Mouse (Mus musculus): ENCODE measurements around the gene Rere. TPM values are rescaled to one million over a fixed set of nuclear protein-coding genes. Genes with fewer than 3 reads are reported as not detected.
"Not testable (repeated sequence)": the region's sequence is repeated elsewhere in the genome, so short reads cannot be mapped to it uniquely, and the experiment has no call there.

Rere gene
- polyA plus RNA-seq, 1 experiment from 2014 or later, result 28.4 TPM

DNA sequence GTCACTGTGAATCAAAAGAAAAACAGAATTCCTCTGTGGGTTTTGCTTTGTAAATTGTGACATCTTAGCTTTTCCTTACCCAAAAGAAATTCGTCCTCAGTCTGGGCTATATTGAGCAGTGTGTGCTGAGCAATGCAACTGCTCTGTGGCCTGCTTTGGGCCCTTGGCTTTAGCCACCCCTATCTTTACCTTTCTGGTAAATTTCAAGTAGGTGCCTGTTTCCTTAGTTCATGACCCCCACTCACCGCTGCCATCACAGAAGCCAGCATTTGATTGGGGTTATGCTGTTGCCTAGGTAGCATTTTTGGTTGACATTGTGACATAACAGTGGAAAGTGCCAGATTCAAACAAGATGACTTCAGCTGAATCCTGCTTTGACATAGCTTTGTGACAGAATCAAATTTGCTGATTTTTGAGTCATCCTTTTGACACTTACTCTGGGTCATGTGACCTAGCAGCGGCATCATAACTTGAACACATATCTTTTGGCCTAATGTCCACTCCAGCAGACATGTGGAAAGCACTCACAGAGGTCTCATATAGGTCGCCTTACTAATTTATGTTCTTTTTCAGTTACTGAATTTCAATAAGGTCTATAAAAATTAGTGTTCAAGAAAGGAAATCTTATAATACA is 192.1 kb downstream of the Rere start:
- H3K4me2 ChIP-seq (replicated peaks), result no peak overlapping the region
- H3K27ac ChIP-seq, result no peak overlapping the region
- H3K4me3 ChIP-seq (replicated peaks), result no peak overlapping the region
- H3K36me3 ChIP-seq, result peaks cover 13% of the 10 kb centered on the region; the same call in 1 of the 2 replicates
- ATAC-seq, result no peak
- 87% methylated on average over 4 of the region's 4 CpGs for WGBS
- H3K27me3 ChIP-seq (replicated peaks), result no peaks in the 10 kb centered on the region
- no peaks in the 10 kb centered on the region for H3K9me3 ChIP-seq
- H3K4me1 ChIP-seq (replicated peaks), result no peaks in the 10 kb centered on the region
- no peak overlapping the region for H3K9ac ChIP-seq

DNA sequence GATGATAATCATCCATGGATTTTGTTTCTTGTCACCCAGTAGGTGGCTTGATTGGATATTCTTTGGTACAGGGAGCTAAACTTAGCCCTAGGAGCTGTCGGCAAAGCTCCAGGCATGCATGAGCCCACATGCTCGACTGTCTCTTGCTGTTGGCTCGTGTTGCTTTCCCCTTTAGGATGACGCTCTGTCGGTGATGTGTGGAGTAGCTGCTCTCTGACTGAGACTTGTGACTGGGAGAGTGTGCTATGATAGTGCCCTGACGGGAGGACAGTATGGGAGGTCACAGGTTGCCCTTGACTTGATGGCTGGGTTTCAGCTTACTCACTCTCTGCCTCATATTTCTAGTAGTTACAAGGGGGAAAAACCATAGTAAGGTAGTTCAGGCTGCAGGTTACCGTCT is 192.6 kb downstream of the Rere start:
- Histone ChIP-seq H3K27ac (no peak overlapping the region), H3K4me3 (replicated peaks) (no peak overlapping the region), H3K4me2 (replicated peaks) (no peak overlapping the region), H3K9ac (no peak overlapping the region), H3K36me3 (peaks cover 13% of the 10 kb centered on the region; the same call in 1 of the 2 replicates), H3K27me3 (replicated peaks) (no peaks in the 10 kb centered on the region), H3K9me3 (no peaks in the 10 kb centered on the region), H3K4me1 (replicated peaks) (no peaks in the 10 kb centered on the region)
- no peak for ATAC-seq
- WGBS, result 88% methylated on average over 7 of the region's 7 CpGs

DNA sequence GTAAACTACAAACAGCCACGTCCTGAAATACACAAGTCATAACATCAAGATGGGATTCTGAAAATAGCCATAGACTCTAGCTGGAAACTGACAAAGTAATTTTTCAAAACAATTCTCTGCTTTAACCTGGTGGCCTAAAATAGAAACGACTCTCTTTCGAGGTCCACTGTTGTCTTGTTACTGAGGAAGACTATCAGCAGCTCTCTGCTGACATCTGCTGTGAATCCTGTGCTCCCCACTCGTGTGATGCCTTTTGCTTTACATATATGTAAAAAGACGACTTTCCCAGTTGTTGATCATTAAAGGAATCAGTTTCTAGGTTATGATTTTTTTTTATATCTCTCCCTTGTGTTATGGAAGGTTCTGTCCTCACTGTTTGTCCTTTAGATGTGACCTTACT is 194.8 kb downstream of the Rere start:
- Histone ChIP-seq H3K36me3 (0 out of 2 replicates have a peak, but pooled peaks cover 11% of the 10 kb centered on the region), H3K9ac (no peak overlapping the region), H3K27ac (no peak overlapping the region), H3K4me1 (replicated peaks) (no peaks in the 10 kb centered on the region), H3K4me2 (replicated peaks) (no peak overlapping the region), H3K27me3 (replicated peaks) (no peaks in the 10 kb centered on the region), H3K9me3 (no peaks in the 10 kb centered on the region), H3K4me3 (replicated peaks) (no peak overlapping the region)
- 51% methylated on average over 5 of the region's 5 CpGs for WGBS
- ATAC-seq, result no peak

GRCm38 (mm10) chr4:150478006-150478405 is 196.6 kb downstream of the Rere start:
- Histone ChIP-seq H3K27me3 (replicated peaks) (no peaks in the 10 kb centered on the region), H3K4me1 (replicated peaks) (no peaks in the 10 kb centered on the region), H3K36me3 (0 out of 2 replicates have a peak, but pooled peaks cover 11% of the 10 kb centered on the region), H3K9ac (no peak overlapping the region), H3K4me3 (replicated peaks) (no peak overlapping the region), H3K4me2 (replicated peaks) (no peak overlapping the region), H3K27ac (no peak overlapping the region), H3K9me3 (no peaks in the 10 kb centered on the region)
- WGBS, result 85% methylated on average over 6 of the region's 6 CpGs
- ATAC-seq, result no peak

DNA sequence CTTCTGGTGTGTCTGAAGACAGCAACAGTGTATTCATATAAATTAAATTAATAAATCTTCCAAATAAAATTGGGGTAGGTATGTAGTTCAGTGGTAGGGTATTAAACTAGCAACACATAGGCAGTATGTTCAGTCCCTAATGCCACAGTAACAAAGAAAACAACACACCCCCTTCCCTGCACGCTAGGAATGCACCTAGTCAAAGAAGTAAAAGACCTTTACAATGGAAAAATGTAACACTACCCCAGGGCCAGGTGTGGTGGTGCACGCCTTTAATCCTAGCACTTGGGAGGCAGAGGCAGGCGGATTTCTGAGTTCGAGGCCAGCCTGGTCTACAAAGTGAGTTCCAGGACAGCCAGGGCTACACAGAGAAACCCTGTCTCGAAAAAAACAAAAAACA is 201.6 kb downstream of the Rere start:
- not testable (repeated sequence) for H3K4me3 ChIP-seq (replicated peaks); H3K9me3 ChIP-seq; H3K27ac ChIP-seq; H3K9ac ChIP-seq; H3K27me3 ChIP-seq (replicated peaks); H3K4me1 ChIP-seq (replicated peaks); H3K36me3 ChIP-seq; ATAC-seq; H3K4me2 ChIP-seq (replicated peaks)
- 85% methylated on average over 5 of the region's 5 CpGs for WGBS

DNA sequence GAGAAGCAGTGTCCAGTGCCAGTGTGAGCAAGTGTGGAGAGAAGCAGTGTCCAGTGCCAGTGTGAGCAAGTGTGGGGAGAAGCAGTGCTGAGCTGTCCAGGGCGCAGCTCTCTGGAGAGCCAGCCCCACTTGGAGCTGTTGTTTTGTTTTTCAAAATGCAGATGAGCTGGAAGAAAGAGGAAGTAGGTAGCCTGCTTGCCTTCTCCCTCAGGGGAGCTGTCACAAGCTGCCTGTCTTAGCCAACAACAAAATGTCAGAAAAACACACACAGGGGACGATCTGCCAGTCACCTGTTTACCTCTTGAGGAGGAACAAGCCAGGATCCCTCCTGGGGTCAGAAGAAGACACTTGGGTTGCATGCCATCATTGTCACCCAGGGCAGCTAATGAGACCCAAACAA is 204.7 kb downstream of the Rere start:
- peaks cover 19% of the 10 kb centered on the region for H3K4me1 ChIP-seq (replicated peaks)
- H3K4me3 ChIP-seq (replicated peaks), result no peak overlapping the region
- no peak overlapping the region for H3K4me2 ChIP-seq (replicated peaks)
- H3K9me3 ChIP-seq, result no peaks in the 10 kb centered on the region
- WGBS, result 44% methylated on average over 2 of the region's 2 CpGs
- no peak overlapping the region for H3K27ac ChIP-seq
- H3K36me3 ChIP-seq, result no peaks in the 10 kb centered on the region
- no peak for ATAC-seq
- H3K27me3 ChIP-seq (replicated peaks), result no peaks in the 10 kb centered on the region
- no peak overlapping the region for H3K9ac ChIP-seq

GRCm38 (mm10) chr4:150487109-150487508 is 205.7 kb downstream of the Rere start:
- ATAC-seq, result peak; percentile 51
- H3K9me3 ChIP-seq, result no peaks in the 10 kb centered on the region
- peaks cover 19% of the 10 kb centered on the region for H3K4me1 ChIP-seq (replicated peaks)
- no peak overlapping the region for H3K4me3 ChIP-seq (replicated peaks)
- no peaks in the 10 kb centered on the region for H3K27me3 ChIP-seq (replicated peaks)
- WGBS, result 28% methylated on average over 5 of the region's 5 CpGs
- no peak overlapping the region for H3K9ac ChIP-seq
- H3K4me2 ChIP-seq (replicated peaks), result 0 out of 2 replicates have a peak overlapping the region, but pooled peaks have one; percentile 61
- H3K36me3 ChIP-seq, result no peaks in the 10 kb centered on the region
- peak overlapping the region; percentile 54; the same call in 1 of the 2 replicates for H3K27ac ChIP-seq

- Histone ChIP-seq H3K4me3 (replicated peaks) (peak overlapping the region; percentile 28), H3K4me2 (replicated peaks) (peak overlapping the region; percentile 61), H3K27ac (peak overlapping the region; percentile 87), H3K4me1 (replicated peaks) (peaks cover 27% of the 10 kb centered on the region), H3K36me3 (no peaks in the 10 kb centered on the region), H3K27me3 (replicated peaks) (no peaks in the 10 kb centered on the region), H3K9me3 (no peaks in the 10 kb centered on the region), H3K9ac (0 out of 2 replicates have a peak overlapping the region, but pooled peaks have one; percentile 8)
- peak; percentile 97 for ATAC-seq
- WGBS, result 11% methylated on average over 12 of the region's 12 CpGs
Observed at GRCm38 (mm10) chr4:150488096-150488748, 206.8 kb downstream of the Rere start.

DNA sequence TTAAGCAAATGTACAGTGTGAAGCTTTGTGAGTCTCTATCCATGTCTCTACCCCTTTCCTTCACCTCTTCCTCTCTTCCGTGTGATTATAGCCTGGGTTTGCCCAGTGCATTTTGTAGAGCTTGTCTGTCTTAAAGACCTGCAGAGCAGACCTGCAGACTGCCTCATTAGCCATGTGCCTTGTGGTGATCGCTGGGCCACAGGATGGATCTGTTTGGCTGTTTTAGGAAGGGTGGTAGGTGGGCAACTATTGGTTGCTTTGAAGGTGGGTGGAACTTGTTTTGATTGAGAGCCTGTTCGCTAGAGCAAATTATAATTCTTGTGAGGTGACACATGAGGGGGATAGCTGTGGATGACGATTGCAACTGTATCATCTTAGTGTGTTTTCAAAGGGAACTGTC is 207.3 kb downstream of the Rere start:
- 40% methylated on average over 4 of the region's 4 CpGs for WGBS
- Histone ChIP-seq H3K9ac (peak overlapping the region; percentile 8; the same call in 1 of the 2 replicates), H3K27ac (peak overlapping the region; percentile 87), H3K27me3 (replicated peaks) (no peaks in the 10 kb centered on the region), H3K4me1 (replicated peaks) (peaks cover 29% of the 10 kb centered on the region), H3K4me2 (replicated peaks) (peak overlapping the region; percentile 61), H3K9me3 (no peaks in the 10 kb centered on the region), H3K4me3 (replicated peaks) (peak overlapping the region; percentile 28), H3K36me3 (no peaks in the 10 kb centered on the region)
- no peak for ATAC-seq

DNA sequence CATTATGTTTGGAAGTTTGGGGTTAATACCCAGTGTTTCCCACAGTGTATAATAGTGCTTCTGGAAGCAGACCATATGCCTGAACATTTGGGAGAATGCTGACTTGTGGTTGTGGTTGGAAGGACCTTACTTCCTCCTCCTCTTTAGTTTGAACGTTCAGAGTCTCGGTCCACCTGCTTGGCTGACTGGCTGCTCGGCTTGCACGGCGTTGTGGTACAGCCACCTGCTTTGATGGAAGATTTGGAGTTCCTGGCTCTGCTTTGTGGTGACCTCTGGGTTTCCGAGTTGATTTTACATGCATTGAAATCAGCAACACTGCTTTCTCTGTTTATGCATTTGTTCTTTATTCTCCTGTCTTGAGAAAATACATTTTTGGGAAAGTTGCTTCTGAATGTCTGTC is 208.6 kb downstream of the Rere start:
- Histone ChIP-seq H3K36me3 (no peaks in the 10 kb centered on the region), H3K27me3 (replicated peaks) (no peaks in the 10 kb centered on the region), H3K4me3 (replicated peaks) (no peak overlapping the region), H3K9ac (no peak overlapping the region), H3K27ac (no peak overlapping the region), H3K4me1 (replicated peaks) (peaks cover 31% of the 10 kb centered on the region), H3K4me2 (replicated peaks) (no peak overlapping the region), H3K9me3 (no peaks in the 10 kb centered on the region)
- 74% methylated on average over 6 of the region's 6 CpGs for WGBS
- ATAC-seq, result no peak

DNA sequence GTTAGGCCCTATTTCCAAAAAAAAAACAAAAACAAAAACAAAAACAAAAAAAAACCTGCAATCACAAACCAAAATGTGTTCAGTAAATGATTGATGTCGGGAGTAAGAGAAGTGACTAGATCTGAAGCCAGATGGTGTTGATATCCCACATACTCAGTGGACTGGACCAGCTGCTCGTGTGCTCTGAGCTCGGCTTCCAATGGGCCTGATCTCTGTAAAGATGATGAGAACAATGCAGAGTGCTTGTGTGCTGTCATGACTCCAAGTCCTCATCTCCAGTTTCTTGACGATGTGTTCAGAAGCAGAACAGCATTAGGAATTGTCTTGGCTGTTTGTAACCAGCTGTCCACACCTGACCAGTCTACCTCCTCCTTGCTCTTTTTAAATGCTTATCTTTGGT is 210.3 kb downstream of the Rere start:
- no peaks in the 10 kb centered on the region for H3K9me3 ChIP-seq
- WGBS, result 79% methylated on average over 4 of the region's 4 CpGs

GRCm38 (mm10) chr4:150493258-150493937 is 212.0 kb downstream of the Rere start:
- Histone ChIP-seq H3K4me2 (replicated peaks) (peak overlapping the region; percentile 43), H3K36me3 (no peaks in the 10 kb centered on the region), H3K9ac (0 out of 2 replicates have a peak overlapping the region, but pooled peaks have one; percentile 2), H3K4me1 (replicated peaks) (peaks cover 20% of the 10 kb centered on the region), H3K27ac (peak overlapping the region; percentile 77), H3K4me3 (replicated peaks) (no peak overlapping the region), H3K27me3 (replicated peaks) (no peaks in the 10 kb centered on the region), H3K9me3 (no peaks in the 10 kb centered on the region)
- ATAC-seq, result peak; percentile 94
- WGBS, result 59% methylated on average over 7 of the region's 7 CpGs

More for the DNA sequence above, 210.3 kb downstream of the Rere start:
- ATAC-seq, result no peak
- Histone ChIP-seq H3K27me3 (replicated peaks) (no peaks in the 10 kb centered on the region), H3K4me3 (replicated peaks) (no peak overlapping the region), H3K27ac (no peak overlapping the region), H3K4me2 (replicated peaks) (no peak overlapping the region), H3K4me1 (replicated peaks) (peaks cover 28% of the 10 kb centered on the region), H3K36me3 (no peaks in the 10 kb centered on the region), H3K9ac (no peak overlapping the region)

All from intestine, embryonic 15.5 days (tissue).